Mouse (Mus musculus): ENCODE results near the gene Agbl3.

DNA sequence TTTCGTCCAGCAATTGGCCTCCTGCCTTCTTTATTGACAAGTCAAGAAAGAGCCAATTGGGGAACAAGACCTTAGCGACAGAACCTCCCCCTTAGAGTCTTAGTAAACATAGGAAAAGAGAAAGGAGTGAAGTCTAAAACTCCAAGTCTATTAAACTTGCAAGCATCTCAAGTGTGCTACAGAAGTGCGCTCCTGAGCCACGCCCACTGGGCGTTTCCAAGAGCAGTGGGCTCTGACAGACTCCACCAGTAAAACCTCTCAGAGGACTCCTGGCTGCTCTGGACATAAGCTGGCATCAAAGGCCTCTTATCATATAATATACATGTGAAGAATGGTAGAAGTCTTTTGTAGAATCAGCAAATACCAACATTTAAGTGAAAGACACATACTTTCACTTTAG lies 123.2 kb downstream of the Agbl3 start:
- TF ChIP-seq CTCF (IDR thresholded peaks at IDR 0.05; ENCODE audit: extremely low read depth, insufficient read depth, insufficient read length, insufficient replicate concordance) (no peak), POLR2A (IDR thresholded peaks at IDR 0.05; ENCODE audit: low read depth, low read length) (no peak)

Measured in spleen, adult 2 months (tissue).